Mouse (Mus musculus): ENCODE measurements around the gene Nlgn1.

DNA sequence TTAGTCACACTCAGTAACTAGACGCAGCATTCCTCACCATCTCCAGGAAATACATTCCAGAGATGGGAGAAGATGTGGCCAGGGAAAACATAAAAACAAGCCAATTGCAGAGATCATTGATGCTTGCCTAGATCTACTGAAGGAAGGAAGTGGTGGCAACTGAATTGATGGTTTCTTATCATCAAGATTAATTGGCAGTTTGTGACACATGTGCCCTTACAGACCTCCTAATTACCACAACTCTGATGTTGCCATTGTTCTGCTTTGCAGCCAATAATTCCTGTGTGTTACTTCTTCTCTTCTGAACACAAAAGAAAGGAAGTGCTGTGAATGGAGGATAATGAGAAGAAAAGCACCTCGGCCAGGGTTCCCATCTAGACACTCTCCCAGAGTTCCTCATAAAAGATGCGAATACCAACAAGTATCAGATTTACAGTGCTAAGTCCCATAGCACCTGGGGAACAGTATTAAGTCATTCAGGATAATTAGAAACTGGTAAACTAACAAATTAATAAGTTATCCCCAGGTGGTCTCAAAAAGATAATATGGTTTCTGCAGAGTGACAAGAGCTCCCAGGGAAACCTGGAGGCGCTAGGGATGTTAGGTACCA lies 104.0 kb downstream of the Nlgn1 start:
- no peak for TF ChIP-seq POLR2A (IDR thresholded peaks at IDR 0.05; ENCODE audit: low read depth, low read length)
- no peak for TF ChIP-seq CTCF (IDR thresholded peaks at IDR 0.05; ENCODE audit: extremely low read depth, insufficient read depth, insufficient read length, insufficient replicate concordance)
